Mouse (Mus musculus): ENCODE measurements around the gene Srd5a3.

Gene Srd5a3

GRCm38 (mm10) chr5:76153430-76153829 is 13.4 kb downstream of the Srd5a3 start:
- no peak for DNase-seq (ENCODE audit: low spot score)

- no peak for DNase-seq (ENCODE audit: low spot score)
Measured at GRCm38 (mm10) chr5:76154434-76155165, 14.5 kb downstream of the Srd5a3 start.

GRCm38 (mm10) chr5:76159555-76159954 is 19.5 kb downstream of the Srd5a3 start:
- no peak for DNase-seq (ENCODE audit: low spot score)

- no peak for DNase-seq (ENCODE audit: low spot score)
Measured at GRCm38 (mm10) chr5:76160086-76160485, 20.0 kb downstream of the Srd5a3 start.

- no peak for DNase-seq (ENCODE audit: low spot score)
Measured at GRCm38 (mm10) chr5:76161491-76161890, 21.4 kb downstream of the Srd5a3 start.

- DNase-seq (ENCODE audit: low spot score) = no peak
Measured at GRCm38 (mm10) chr5:76162926-76163325, 22.9 kb downstream of the Srd5a3 start.

- DNase-seq (ENCODE audit: low spot score) = no peak
Measured at GRCm38 (mm10) chr5:76163828-76164390, 23.8 kb downstream of the Srd5a3 start.

- DNase-seq (ENCODE audit: low spot score) = no peak
Measured at GRCm38 (mm10) chr5:76164827-76165226, 24.8 kb downstream of the Srd5a3 start.

- DNase-seq (ENCODE audit: low spot score) = no peak
Measured at GRCm38 (mm10) chr5:76170522-76170921, 30.5 kb downstream of the Srd5a3 start.

- no peak for DNase-seq (ENCODE audit: low spot score)
Measured at GRCm38 (mm10) chr5:76171039-76171438, 31.0 kb downstream of the Srd5a3 start.

GRCm38 (mm10) chr5:76175051-76175450 is 35.0 kb downstream of the Srd5a3 start:
- DNase-seq (ENCODE audit: low spot score) = no peak

GRCm38 (mm10) chr5:76176411-76176810 is 36.3 kb downstream of the Srd5a3 start:
- no peak for DNase-seq (ENCODE audit: low spot score)

- DNase-seq (ENCODE audit: low spot score) = no peak
Measured at GRCm38 (mm10) chr5:76176841-76177240, 36.8 kb downstream of the Srd5a3 start.

- DNase-seq (ENCODE audit: low spot score) = no peak
Measured at GRCm38 (mm10) chr5:76177664-76178063, 37.6 kb downstream of the Srd5a3 start.

- no peak for DNase-seq (ENCODE audit: low spot score)
Measured at GRCm38 (mm10) chr5:76179171-76179570, 39.1 kb downstream of the Srd5a3 start.

GRCm38 (mm10) chr5:76179791-76180190 is 39.7 kb downstream of the Srd5a3 start:
- no peak for DNase-seq (ENCODE audit: low spot score)

GRCm38 (mm10) chr5:76182326-76182725 is 42.3 kb downstream of the Srd5a3 start:
- DNase-seq (ENCODE audit: low spot score) = no peak

- DNase-seq (ENCODE audit: low spot score) = no peak
Measured at GRCm38 (mm10) chr5:76183043-76183749, 43.1 kb downstream of the Srd5a3 start.

GRCm38 (mm10) chr5:76183750-76184261 is 43.7 kb downstream of the Srd5a3 start, which contains the start of gene Tmem165:
TSS of gene Tmem165 (plus strand) at chr5:76183880.
- DNase-seq (ENCODE audit: low spot score) = peak; percentile 95

GRCm38 (mm10) chr5:76184286-76185080 is 44.4 kb downstream of the Srd5a3 start:
- DNase-seq (ENCODE audit: low spot score) = peak; percentile 75

- DNase-seq (ENCODE audit: low spot score) = no peak
Measured at GRCm38 (mm10) chr5:76187885-76188284, 47.8 kb downstream of the Srd5a3 start.

GRCm38 (mm10) chr5:76190609-76191008 is 50.5 kb downstream of the Srd5a3 start:
- no peak for DNase-seq (ENCODE audit: low spot score)

All from lung, postnatal 25 days (tissue).